Mouse (Mus musculus) adrenal gland, postnatal 4 days (tissue): ENCODE measurements around the gene Rem1. TPM values are rescaled to one million over a fixed set of nuclear protein-coding genes. Genes with fewer than 3 reads are reported as not detected.

Experiments used
- DNase-seq, 2 experiments: peaks; one replicate each; pipeline ENCODE4 v3.0.0; 2021 to 2022; ENCODE audit warnings: low spot score in 2 of 2, mixed read lengths in 2 of 2
- long read RNA-seq, 2 experiments: library from polyadenylated mRNA; stranded (forward); transcript quantifications; one replicate each; pipeline ENCODE4 v2.0.0; 2021
- total RNA-seq, 2 experiments: library from RNA; stranded (reverse); gene quantifications; 2 replicates each; pipeline ENCODE4 v1.2.3; 2021

Rem1 gene
- 10 to 100 TPM; 11.5 to 17.9 TPM for total RNA-seq
- long read RNA-seq, experiment 1, transcript Rem1-201 (5 exons, 1,663 nt), result major isoform, 7 of 15 reads
- long read RNA-seq, experiment 1, partial matches to known transcripts, result 2 of 15 reads
- long read RNA-seq, experiment 1, other reads (novel, unspliced or antisense), result 6 of 15 reads
- long read RNA-seq, experiment 2, transcript Rem1-201 (5 exons, 1,663 nt), result major isoform, 9 of 13 reads
- long read RNA-seq, experiment 2, partial matches to known transcripts, result 1 of 13 reads
- long read RNA-seq, experiment 2, other reads (novel, unspliced or antisense), result 3 of 13 reads

GRCm38 (mm10) chr2:152626774-152627591 lies at the start of gene Rem1:
Rem1 (plus strand) TSS chr2:152626951.
- no peak for DNase-seq

GRCm38 (mm10) chr2:152580107-152580506 lies 46.6 kb upstream of the Rem1 start, which contains the start of gene Defb19:
Defb19 (minus strand) TSS chr2:152580312.
- no peak for DNase-seq

DNA sequence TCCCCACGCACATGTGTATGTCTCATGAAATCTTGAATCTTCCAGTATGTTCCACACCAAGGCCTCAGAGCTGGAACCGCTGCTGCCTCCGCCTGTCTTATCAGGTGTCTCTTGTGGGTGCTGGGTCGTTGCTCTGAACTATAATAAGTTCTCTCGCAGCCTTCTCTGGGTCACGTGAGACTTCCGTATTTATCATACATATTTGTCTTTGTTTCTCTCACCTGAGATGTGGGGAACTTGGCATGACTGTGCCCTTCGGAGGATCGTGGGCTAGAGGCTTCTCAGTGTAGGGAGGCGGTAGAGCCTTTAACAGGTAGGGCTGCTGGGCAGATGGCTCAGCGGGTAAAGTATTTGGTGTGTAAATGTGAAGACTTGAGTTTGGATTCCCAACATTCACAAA lies 46.1 kb upstream of the Rem1 start:
- no peak for DNase-seq

GRCm38 (mm10) chr2:152586926-152587560 lies 39.7 kb upstream of the Rem1 start:
- DNase-seq, result no peak

DNA sequence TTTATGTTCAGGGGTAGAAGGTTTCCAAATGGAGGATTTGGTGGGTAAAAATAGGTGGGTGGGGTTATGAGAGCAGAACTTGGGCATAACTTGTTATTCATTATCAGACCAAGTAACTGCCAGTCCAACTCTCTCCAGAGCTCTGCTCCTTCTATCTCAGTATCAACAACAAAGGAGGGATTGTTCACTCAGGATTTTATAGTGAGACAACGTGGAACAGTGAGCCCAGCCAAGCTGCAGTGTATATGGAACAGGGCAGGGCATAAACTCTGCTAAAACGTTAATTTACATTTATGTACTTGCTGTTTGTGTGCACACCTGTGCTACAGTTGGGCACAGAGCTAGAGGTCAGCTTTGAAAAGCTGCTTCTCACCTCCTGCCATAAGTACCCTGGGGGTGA lies 38.3 kb upstream of the Rem1 start:
- DNase-seq, result no peak

GRCm38 (mm10) chr2:152589021-152589420 lies 37.7 kb upstream of the Rem1 start:
- DNase-seq, result no peak

- DNase-seq, result no peak
Observed at GRCm38 (mm10) chr2:152599299-152599698, 27.5 kb upstream of the Rem1 start, which contains the start of gene Defb45. Defb45 (minus strand) TSS chr2:152599399.

GRCm38 (mm10) chr2:152600076-152600475 lies 26.7 kb upstream of the Rem1 start:
- no peak for DNase-seq

- no peak for DNase-seq
Observed at GRCm38 (mm10) chr2:152601275-152601960, 25.3 kb upstream of the Rem1 start.

GRCm38 (mm10) chr2:152604057-152604456 lies 22.7 kb upstream of the Rem1 start, which contains the start of gene Defb36:
Defb36 (plus strand) TSS chr2:152604327.
- DNase-seq, result peak; percentile 54 to 60

GRCm38 (mm10) chr2:152607746-152608145 lies 19.0 kb upstream of the Rem1 start:
- no peak for DNase-seq

- no peak for DNase-seq
Observed at GRCm38 (mm10) chr2:152608719-152609118, 18.0 kb upstream of the Rem1 start.

DNA sequence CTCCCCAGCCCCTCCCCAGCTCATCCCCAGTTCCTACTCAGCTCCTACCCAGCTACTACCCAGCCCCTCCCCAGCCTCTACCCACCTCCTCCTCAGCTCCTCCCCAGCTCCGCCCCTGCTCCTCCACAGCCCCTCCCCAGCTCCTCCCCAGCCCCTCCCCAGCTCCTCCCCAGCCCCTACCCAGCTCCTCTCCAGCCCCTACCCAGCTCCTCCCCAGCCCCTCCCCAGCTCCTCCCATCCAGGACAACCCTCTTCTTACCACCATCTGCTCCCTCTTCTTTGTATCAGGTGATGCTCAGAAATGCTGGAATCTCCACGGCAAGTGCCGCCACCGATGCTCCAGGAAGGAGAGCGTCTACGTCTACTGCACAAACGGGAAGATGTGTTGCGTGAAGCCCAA lies 14.6 kb upstream of the Rem1 start:
- no peak for DNase-seq

- no peak for DNase-seq
Observed at GRCm38 (mm10) chr2:152615563-152615962, 11.2 kb upstream of the Rem1 start.

DNA sequence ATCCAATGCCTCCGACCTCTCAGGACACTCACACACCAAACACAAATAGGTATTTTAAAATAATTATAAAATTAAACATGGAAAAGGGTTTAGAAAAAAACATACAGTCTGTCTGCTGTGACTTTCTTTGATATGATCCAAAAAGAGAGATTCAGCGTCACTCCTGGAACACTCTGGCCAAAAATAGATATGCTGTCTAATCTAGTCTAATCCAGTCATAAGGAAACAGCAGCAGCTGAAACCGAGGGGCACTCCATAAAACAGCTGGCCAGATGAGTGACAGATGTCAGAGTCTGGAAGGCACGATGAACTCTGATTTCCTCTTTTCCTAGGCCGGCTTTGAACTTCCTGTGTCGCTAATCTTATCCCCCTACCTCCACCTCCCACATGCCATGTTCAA lies 10.3 kb upstream of the Rem1 start:
- DNase-seq, result no peak

- no peak for DNase-seq
Observed at GRCm38 (mm10) chr2:152617374-152617773, 9.4 kb upstream of the Rem1 start.

GRCm38 (mm10) chr2:152620367-152621134 lies 6.2 kb upstream of the Rem1 start:
- DNase-seq, result no peak

DNA sequence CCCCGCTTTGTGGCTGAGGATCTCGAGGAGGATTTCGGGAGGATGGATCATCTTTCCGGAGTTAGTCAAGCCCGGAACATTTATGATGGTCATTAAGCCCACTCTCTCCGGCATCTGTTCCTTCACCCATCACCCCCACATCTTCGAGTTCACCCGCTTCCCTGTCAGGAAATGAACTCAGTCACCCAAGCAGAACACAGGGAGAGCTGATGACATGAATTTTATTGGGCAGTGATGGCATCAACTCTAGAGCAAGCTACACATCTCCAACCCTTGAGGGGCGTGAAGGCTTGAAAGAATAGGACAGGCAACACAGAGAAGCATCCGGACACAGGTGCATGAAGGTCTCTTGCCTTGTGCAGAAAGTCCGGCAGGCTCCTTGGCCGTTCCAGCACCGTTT lies 4.6 kb upstream of the Rem1 start:
- no peak for DNase-seq

GRCm38 (mm10) chr2:152622953-152623352 lies 3.8 kb upstream of the Rem1 start, which contains the start of gene Defb25:
Defb25 (minus strand) TSS chr2:152623053.
- no peak for DNase-seq

DNA sequence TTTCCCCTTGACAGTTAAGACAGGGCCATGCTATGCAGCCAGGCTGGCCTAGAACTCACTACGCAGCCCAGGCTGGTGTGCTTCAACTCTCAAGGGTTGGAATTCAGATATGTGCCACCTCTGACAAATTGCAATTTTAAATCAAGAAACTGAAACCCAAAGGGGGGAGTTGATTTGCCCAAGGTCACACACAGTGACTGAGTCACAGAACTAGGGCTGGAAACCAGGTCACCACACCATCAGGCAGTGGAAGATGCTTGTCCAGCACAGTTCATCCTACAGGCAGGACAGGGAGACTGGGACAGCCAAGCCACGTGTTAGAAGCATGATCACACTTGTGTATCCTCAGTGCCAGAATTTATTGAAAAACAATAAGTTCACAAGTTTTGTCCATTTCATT lies 2.2 kb upstream of the Rem1 start:
- no peak for DNase-seq
